Mouse (Mus musculus): ENCODE data around the gene Cd38. TPM values are rescaled to one million over a fixed set of nuclear protein-coding genes. Genes with fewer than 3 reads are reported as not detected.

Cd38 gene
- polyA plus RNA-seq, 1 experiment, result 5.7 TPM

- Histone ChIP-seq H3K4me1 (ENCODE audit: control insufficient read depth, insufficient read depth, low read length) (no peaks in the 10 kb centered on the region), H3K4me3 (replicated peaks; ENCODE audit: control insufficient read depth, low read depth, low read length) (no peak overlapping the region), H3K27ac (ENCODE audit: control insufficient read depth, insufficient read depth, low read depth, low read length, poor library complexity) (no peak overlapping the region)
- no peak for TF ChIP-seq POLR2A (IDR thresholded peaks at IDR 0.05; ENCODE audit: borderline replicate concordance, control insufficient read depth, low read depth, low read length)
- TF ChIP-seq CTCF (IDR thresholded peaks at IDR 0.05; ENCODE audit: control insufficient read depth, insufficient read depth, low read length), result peak; percentile 81
- 30% methylated on average over 4 of the region's 4 CpGs for WGBS
Measured at GRCm38 (mm10) chr5:43923933-43924332, 55.6 kb downstream of the Cd38 start.

- no peaks in the 10 kb centered on the region for H3K4me1 ChIP-seq (ENCODE audit: control insufficient read depth, insufficient read depth, low read length)
- TF ChIP-seq POLR2A (IDR thresholded peaks at IDR 0.05; ENCODE audit: borderline replicate concordance, control insufficient read depth, low read depth, low read length), result no peak
- no peak for TF ChIP-seq CTCF (IDR thresholded peaks at IDR 0.05; ENCODE audit: control insufficient read depth, insufficient read depth, low read length)
- no peak overlapping the region for H3K4me3 ChIP-seq (replicated peaks; ENCODE audit: control insufficient read depth, low read depth, low read length)
- H3K27ac ChIP-seq (ENCODE audit: control insufficient read depth, insufficient read depth, low read depth, low read length, poor library complexity), result no peak overlapping the region
Measured at GRCm38 (mm10) chr5:43927729-43928128, 59.4 kb downstream of the Cd38 start.

DNA sequence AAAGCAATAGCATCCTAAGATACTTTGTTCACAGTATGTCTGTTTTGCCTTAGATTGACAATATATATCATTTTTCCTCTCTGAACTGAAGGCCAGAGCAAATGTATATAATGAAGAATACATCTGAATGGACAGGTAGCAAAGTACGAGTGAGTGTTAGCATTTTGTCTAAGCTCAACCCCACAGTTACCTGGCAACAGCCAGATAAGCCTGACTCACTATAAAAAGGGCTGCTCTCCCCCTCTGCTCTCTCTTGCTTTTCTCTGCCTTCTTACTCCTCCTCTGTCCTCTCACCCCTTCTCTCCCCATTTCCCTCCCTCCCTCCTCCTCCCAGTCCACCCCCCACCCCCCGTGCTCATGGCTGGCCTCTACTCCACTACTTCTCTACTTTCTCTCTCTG, 64.9 kb downstream of the Cd38 start:
- TF ChIP-seq POLR2A (IDR thresholded peaks at IDR 0.05; ENCODE audit: borderline replicate concordance, control insufficient read depth, low read depth, low read length) (no peak), CTCF (IDR thresholded peaks at IDR 0.05; ENCODE audit: control insufficient read depth, insufficient read depth, low read length) (no peak)
- no peaks in the 10 kb centered on the region for H3K4me1 ChIP-seq (ENCODE audit: control insufficient read depth, insufficient read depth, low read length)
- H3K4me3 ChIP-seq (replicated peaks; ENCODE audit: control insufficient read depth, low read depth, low read length), result no peak overlapping the region
- H3K27ac ChIP-seq (ENCODE audit: control insufficient read depth, insufficient read depth, low read depth, low read length, poor library complexity), result no peak overlapping the region
- WGBS, result 56% methylated on average over 2 of the region's 2 CpGs

- TF ChIP-seq CTCF (IDR thresholded peaks at IDR 0.05; ENCODE audit: control insufficient read depth, insufficient read depth, low read length) (no peak), POLR2A (IDR thresholded peaks at IDR 0.05; ENCODE audit: borderline replicate concordance, control insufficient read depth, low read depth, low read length) (no peak)
Measured at GRCm38 (mm10) chr5:43947330-43947977, 79.1 kb downstream of the Cd38 start.

GRCm38 (mm10) chr5:43948111-43948743, 79.9 kb downstream of the Cd38 start:
- no peaks in the 10 kb centered on the region; the same call in 1 of the 2 replicates for H3K4me1 ChIP-seq (ENCODE audit: control insufficient read depth, insufficient read depth, low read length)
- peak overlapping the region; percentile 65 for H3K4me3 ChIP-seq (replicated peaks; ENCODE audit: control insufficient read depth, low read depth, low read length)
- TF ChIP-seq CTCF (IDR thresholded peaks at IDR 0.05; ENCODE audit: control insufficient read depth, insufficient read depth, low read length) (no peak), POLR2A (IDR thresholded peaks at IDR 0.05; ENCODE audit: borderline replicate concordance, control insufficient read depth, low read depth, low read length) (no peak)
- 1% methylated on average over 27 of the region's 27 CpGs for WGBS
- peak overlapping the region; percentile 77 for H3K27ac ChIP-seq (ENCODE audit: control insufficient read depth, insufficient read depth, low read depth, low read length, poor library complexity)

More at GRCm38 (mm10) chr5:43947330-43947977, 79.1 kb downstream of the Cd38 start:
- 8% methylated on average over 9 of the region's 9 CpGs for WGBS
- Histone ChIP-seq H3K27ac (ENCODE audit: control insufficient read depth, insufficient read depth, low read depth, low read length, poor library complexity) (peak overlapping the region; percentile 77; the same call in 1 of the 2 replicates), H3K4me1 (ENCODE audit: control insufficient read depth, insufficient read depth, low read length) (no peaks in the 10 kb centered on the region; the same call in 1 of the 2 replicates), H3K4me3 (replicated peaks; ENCODE audit: control insufficient read depth, low read depth, low read length) (peak overlapping the region; percentile 27)

- Histone ChIP-seq H3K4me3 (replicated peaks; ENCODE audit: control insufficient read depth, low read depth, low read length) (no peak overlapping the region), H3K27ac (ENCODE audit: control insufficient read depth, insufficient read depth, low read depth, low read length, poor library complexity) (peak overlapping the region; percentile 58; the same call in 1 of the 2 replicates), H3K4me1 (ENCODE audit: control insufficient read depth, insufficient read depth, low read length) (no peaks in the 10 kb centered on the region; the same call in 1 of the 2 replicates)
- 4% methylated on average over 8 of the region's 8 CpGs for WGBS
- TF ChIP-seq POLR2A (IDR thresholded peaks at IDR 0.05; ENCODE audit: borderline replicate concordance, control insufficient read depth, low read depth, low read length), result no peak
- TF ChIP-seq CTCF (IDR thresholded peaks at IDR 0.05; ENCODE audit: control insufficient read depth, insufficient read depth, low read length), result no peak
Measured at GRCm38 (mm10) chr5:43948748-43949275, 80.5 kb downstream of the Cd38 start.

- no peak overlapping the region for H3K27ac ChIP-seq (ENCODE audit: control insufficient read depth, insufficient read depth, low read depth, low read length, poor library complexity)
- no peaks in the 10 kb centered on the region for H3K4me1 ChIP-seq (ENCODE audit: control insufficient read depth, insufficient read depth, low read length)
- H3K4me3 ChIP-seq (replicated peaks; ENCODE audit: control insufficient read depth, low read depth, low read length), result no peak overlapping the region
- no peak for TF ChIP-seq CTCF (IDR thresholded peaks at IDR 0.05; ENCODE audit: control insufficient read depth, insufficient read depth, low read length)
- no peak for TF ChIP-seq POLR2A (IDR thresholded peaks at IDR 0.05; ENCODE audit: borderline replicate concordance, control insufficient read depth, low read depth, low read length)
- WGBS, result 69% methylated on average over 1 of the region's 1 CpGs
Measured at GRCm38 (mm10) chr5:43953241-43953640, 84.9 kb downstream of the Cd38 start.

DNA sequence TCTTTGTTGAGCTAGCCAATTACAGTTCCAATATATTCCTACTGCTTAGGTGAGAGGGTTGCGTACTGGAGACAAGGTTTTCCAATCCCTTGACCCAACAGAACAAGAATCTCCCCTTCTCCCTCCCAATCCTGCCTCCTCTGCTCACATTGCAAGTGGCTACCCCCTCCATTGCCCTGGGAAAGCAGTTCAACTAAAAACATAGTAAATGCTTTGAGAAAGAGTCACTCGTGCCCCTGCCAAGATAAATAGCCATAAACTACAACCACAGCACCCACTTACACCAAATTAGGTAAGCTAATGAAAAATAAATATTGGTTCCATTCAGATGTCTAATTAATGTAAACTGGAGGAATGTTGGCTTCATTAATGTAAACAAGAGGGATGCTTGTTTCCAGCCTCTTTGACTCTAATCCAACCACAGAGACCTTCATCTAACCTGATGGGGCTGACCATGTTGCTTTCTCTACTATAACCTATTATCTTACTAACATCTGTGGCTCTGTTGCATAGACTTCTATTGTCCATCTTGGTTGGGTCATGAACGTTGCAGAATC, 91.6 kb downstream of the Cd38 start:
- Histone ChIP-seq H3K27ac (ENCODE audit: control insufficient read depth, insufficient read depth, low read depth, low read length, poor library complexity) (no peak overlapping the region), H3K4me3 (replicated peaks; ENCODE audit: control insufficient read depth, low read depth, low read length) (no peak overlapping the region), H3K4me1 (ENCODE audit: control insufficient read depth, insufficient read depth, low read length) (no peaks in the 10 kb centered on the region)
- 72% methylated on average over 3 of the region's 3 CpGs for WGBS
- TF ChIP-seq CTCF (IDR thresholded peaks at IDR 0.05; ENCODE audit: control insufficient read depth, insufficient read depth, low read length) (no peak), POLR2A (IDR thresholded peaks at IDR 0.05; ENCODE audit: borderline replicate concordance, control insufficient read depth, low read depth, low read length) (no peak)
